Mouse (Mus musculus): ENCODE results near the gene Kti12.

Kti12 gene

DNA sequence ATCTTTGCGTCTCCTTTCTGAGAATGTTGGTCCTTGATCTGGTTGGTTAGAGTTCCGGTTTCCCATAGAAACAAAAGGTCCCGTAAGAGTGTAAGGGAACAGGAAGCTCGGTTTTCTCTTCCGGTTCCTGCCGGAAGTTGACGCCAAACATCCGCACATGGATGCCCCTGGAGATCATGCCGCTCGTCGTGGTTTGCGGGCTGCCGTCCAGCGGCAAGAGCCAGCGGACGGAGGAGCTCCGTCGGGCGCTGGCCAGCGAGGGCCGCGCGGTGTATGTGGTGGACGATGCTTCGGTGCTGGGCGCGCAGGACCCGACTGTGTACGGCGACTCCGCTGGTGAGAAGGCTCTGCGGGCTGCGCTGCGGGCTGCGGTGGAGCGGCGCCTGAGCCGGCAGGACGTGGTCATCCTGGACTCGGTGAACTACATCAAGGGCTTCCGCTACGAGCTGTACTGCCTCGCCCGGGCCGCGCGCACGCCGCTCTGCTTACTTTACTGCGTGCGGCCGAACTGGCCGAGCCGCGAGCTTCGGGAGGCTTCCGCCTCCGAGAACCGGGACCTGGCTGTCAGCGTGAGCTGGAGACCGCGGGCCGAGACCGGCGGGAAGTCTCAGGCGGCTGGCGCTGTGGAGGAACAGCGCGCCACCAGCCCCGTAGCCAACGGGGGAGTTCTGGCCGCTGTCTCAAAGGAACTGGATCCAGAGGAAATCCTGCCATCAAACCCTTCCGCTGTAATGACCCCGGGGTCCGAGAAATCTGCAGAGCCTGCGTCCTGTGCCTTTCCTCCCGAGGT lies at the start of gene Kti12:
Gene Kti12, plus strand, starts transcription at position 71 of the 790 bp plus-strand sequence.
- under 1% methylated on average over 77 of the region's 77 CpGs for WGBS

DNA sequence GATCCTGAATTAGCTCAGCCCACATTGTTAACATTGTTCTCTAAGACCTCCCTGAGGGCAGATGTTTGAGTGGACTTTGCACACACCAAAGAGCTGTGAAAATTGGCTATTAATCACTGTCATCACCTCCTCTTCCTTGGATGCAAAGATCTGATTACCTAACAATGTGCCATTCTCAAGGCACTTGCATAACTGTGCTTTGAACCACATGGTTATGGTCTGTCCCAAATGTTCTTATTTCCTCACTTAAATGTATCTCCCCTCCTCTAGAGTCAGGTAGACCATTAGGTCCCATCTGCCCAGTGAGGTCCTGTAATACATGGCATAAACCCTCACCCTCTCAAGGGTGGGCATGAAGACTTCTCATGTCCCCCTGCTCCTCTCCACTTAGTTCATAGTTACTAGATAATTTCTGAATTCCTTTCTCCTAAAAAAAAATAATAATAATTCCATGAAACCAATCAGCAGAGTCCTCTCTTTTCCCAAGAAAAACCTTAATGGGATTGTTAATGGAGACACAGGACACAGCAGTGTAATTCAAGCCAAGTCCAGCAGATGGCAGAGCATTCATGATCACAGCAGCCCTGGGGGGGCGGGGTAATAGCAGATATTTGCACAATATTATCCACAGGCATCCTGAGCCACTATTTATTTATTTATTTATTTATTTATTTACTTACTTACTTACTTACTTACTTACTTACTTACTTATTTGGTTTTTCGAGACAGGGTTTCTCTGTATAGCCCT lies 49.3 kb upstream of the Kti12 start:
- WGBS, result 51% methylated on average over 2 of the region's 2 CpGs

DNA sequence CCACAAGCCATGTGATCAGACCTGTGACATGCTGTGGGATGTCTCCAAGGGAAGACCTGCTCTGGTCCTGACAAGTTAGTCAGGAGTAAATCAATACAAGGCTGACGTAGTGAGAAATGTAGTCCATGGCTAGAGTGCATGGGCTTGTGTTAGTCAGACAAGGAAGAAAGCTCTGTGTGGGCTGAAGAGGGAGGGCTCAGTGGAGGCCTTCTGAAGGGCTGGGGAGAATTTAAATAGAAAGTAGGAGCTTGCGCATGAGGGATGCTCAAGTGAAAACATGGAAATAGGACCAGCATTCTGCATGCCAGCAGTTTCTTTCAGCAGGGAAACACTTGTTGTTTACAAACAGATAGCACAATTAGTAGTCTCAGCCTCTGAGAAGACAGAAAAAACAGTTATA lies 44.0 kb upstream of the Kti12 start:
- WGBS, result 28% methylated on average over 2 of the region's 2 CpGs

DNA sequence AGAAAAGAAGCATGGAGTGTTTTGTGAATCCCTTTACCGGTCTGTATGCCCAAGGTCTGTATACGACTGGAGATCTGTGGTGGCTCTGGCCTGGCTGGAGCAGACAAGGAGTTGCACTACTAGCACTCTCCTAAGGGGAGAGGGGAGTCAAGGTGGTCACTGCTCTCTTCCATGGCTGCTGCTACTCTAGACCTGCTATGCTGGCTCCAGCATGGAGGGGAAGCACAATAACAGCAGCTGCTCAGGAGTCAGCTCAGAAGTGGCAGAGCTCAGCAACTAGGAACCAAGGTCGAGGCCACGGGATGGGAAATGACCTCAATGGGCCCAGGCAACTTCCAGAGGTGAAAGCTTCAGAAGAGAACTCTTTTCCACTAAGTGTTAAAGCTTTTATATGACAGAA lies 36.4 kb upstream of the Kti12 start:
- WGBS, result 79% methylated on average over 4 of the region's 4 CpGs

DNA sequence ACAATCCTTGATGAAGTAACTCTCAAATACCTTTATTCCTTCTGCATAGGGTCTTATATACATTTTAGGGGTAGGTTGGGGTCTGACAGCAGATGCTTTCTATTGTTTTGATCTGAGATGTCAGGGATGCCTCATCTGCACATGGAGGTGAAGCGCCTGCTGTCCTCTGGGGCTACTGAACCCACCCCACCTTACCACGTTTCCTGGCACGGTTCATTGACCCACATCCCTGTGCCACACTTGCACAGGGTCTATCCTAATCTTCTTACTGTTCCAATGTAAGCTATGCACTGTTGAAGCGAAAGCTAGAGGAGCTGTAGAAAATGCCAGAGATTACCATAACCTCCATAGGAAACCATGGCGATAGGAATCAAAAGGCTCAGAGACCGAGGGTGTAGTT lies 36.0 kb upstream of the Kti12 start:
- WGBS, result 73% methylated on average over 6 of the region's 6 CpGs

DNA sequence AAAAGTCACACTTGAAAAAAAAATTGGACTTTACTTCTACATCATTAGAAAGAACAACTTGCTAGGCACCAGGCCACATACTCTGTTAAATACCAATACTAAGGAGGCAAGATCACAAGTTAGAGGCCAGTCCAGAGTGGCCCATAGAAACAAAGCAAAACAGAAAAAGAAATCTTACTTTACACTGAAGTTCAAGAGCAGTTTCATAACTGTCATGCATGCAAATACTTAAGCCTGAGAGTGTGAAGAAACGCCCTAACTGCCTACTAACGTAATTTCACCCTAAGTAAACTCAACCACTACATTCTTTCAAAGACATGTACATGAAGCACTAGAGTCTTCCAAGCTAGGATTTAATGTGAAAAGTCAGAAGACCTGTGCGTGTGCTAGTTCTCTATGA lies 21.9 kb upstream of the Kti12 start:
- WGBS, result 72% methylated on average over 3 of the region's 3 CpGs

DNA sequence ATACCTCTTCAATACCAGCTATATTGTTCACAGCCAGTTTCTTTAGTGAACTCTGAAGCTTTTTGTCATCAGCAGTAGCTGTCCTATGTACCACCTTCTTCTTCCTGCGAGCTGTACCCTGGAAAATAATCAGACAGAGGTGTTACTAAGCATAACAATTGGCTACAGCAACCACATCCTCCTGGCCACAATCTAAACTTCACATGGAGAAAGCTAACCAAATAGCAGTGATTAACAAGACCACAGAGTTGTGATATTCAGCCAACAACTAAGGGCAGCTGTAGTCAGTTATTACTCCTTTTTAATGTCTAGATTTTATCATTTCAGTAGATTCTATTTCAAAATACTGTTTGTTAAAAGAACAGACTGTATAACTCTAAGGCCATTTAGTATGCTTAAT lies 21.5 kb upstream of the Kti12 start:
- 83% methylated on average over 1 of the region's 1 CpGs for WGBS

DNA sequence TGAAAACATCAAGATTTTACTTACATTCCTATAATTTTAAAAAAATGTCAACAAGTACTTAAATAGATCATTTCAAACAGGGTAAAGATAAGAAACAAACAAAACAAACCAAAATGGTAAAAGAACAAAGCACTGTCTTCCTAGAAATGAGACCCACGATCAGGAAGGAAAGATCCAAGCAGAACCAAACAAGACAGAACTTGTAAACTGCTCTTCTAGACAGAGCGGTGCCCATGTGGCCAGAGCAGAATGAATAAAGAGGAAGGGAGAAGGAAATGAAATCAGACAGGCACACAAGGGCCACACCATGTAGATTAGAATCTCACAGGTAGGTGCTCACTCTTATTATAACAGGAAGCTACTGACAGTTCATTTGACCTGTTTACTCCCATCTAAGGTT lies 20.9 kb upstream of the Kti12 start:
- 61% methylated on average over 2 of the region's 2 CpGs for WGBS

DNA sequence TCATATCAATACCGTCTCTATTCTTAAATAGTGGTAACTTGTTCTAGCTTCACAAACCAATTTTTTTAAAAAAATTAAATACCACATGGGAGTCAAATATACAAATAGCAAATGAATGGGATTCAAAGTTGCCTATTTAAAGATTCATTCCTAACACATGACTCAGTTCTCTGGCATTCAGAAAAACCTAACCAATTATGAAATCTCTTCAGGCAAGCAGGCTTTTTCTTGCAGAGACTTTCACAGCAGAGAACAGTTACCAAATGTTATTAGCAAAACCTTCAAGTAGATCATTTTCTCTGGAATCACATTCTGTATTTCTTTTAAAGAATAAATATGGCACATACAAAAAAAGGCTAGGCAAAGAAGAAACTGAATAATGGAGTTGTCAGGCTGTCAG lies 16.9 kb upstream of the Kti12 start:
- 42% methylated on average over 1 of the region's 1 CpGs for WGBS

DNA sequence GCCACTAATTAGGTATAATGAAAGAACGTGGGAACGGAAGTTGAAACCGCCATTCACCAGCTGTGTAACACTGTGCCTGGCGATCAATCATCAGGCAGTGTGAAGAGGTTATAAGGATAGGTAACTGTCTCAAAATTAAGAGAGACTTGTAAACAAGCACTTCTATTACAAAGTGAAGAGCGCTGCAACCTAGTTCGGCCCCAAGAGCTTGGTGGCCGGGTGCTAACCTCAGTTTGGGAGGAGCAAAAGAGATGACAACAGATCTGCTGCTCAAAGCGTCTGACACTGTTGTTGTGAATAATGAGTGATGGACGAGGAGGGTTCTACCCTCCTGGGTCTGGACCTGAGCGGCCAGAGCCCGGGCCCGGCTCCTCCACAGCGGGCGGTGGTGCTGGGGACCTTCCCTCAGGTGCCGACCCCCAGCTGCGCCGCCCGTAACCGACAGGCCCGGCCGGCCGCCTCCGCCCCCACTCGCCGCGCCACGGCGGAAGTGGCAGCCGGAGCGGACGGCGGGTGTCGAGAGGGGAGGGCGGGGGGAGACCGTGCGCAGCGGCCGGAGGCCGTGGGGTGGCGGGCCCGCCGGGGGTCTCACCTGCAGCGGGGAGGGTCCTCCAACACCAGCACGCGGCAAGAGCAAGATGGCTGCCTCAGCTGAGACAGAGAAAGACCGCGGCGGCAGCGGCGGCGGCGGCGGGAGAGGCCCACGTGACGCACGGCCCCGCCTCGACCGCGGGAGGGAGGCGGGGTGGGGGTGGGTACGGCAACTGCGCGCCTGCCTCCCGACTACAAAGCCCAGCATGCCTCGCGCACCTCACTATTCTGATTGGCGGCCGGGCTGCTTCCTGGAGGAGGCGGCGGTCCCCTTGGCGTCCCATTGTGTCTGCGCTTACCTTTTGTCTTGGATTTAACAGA lies 14.4 kb upstream of the Kti12 start, which contains the start of gene Btf3l4:
Gene Btf3l4, minus strand, starts transcription at position 699 of the 912 bp plus-strand sequence.
- WGBS, result under 1% methylated on average over 72 of the region's 73 CpGs

DNA sequence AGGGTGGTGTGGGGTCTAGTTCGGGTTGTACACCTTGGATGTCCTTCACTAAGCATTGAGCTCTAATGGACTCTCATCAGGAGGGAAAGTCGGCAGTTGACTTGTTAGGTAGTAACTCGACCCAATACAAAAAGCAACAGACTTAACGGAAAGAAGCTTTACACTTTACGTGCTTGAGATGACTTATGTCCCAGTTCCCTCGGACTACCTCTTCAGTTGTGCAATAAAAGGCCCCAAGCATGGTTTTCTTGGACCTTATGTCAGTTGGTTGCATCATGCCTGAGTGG lies 13.8 kb upstream of the Kti12 start:
- WGBS, result under 1% methylated on average over 6 of the region's 6 CpGs

DNA sequence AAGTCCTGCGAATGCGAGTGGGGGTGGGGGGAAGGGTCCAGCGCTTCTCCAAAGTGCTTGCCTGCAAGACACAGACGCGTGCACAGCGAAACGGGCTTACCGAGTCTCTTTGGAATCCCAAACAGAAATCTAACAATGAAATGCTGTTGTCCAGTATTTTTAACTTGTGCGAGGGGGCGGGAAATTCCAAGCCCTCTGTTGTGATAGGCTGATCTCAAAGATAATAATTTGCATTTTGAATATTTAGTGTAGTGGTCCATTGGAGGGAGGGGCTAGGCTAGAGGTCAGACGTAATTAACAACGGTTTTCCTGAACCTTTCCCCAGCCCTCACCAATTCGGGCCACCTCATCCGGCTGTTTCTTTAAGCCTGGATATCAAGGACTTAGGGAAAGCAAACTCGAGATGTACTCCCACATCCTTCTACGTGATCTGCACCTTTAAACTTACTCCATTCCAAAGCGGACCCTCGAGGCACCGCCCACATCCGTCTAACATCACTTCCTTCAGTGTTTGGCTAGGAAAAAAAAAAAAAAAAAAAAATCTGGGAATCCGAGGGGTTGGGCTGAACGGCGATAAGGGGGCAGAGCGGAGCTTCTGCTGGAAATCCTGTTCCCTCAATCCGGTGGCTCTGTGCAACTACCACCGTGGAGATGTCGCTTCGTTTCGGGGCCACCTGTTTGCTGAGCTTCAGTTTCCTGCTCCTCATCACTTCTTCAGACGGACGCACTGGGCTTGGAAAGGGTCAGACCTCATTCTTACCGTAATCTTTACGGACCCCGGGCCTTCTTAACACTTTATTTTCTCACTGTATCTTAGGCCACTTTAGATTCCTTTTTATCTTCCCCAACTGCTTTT lies 13.2 kb upstream of the Kti12 start, which contains the start of gene Txndc12:
Gene Txndc12, plus strand, starts transcription at position 487 of the 856 bp plus-strand sequence.
- WGBS, result under 1% methylated on average over 34 of the region's 34 CpGs

DNA sequence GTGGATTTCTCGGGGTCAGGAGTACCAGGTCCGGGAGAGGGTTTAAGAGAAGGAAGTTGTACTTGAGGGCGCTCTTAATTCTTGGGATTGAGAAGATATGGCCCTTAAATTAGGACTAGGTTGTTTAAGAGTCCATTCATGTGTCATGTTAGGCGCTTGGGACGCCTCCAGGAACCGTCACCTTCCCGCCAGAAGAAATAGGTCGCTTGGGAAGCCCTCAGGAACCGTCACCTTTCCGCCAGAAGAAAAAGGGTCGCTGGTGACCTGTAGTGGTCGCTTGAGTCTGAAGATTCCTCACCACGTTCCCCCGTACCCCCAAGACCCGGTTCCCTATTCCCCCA lies 12.6 kb upstream of the Kti12 start:
- WGBS, result 4% methylated on average over 15 of the region's 15 CpGs

DNA sequence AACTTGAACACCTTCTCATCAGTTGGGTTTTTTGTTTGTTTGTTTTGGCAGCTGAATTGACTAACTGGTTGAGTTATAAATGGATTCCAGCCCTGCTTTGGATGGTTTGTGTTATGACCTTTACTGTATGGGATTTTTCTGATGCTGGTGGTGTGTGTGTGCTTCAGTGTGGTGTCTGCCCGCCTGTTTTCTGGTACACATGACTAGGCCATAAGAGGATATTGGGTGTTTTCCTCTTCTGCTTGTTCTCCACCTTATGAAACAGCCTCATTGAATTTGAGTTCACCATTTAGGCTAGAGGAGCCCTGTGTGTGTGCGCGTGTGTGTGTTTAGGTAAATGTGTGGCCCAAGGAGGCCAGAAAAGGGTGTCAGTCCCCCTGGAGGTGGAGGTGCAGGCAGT lies 12.1 kb upstream of the Kti12 start:
- 66% methylated on average over 3 of the region's 3 CpGs for WGBS

DNA sequence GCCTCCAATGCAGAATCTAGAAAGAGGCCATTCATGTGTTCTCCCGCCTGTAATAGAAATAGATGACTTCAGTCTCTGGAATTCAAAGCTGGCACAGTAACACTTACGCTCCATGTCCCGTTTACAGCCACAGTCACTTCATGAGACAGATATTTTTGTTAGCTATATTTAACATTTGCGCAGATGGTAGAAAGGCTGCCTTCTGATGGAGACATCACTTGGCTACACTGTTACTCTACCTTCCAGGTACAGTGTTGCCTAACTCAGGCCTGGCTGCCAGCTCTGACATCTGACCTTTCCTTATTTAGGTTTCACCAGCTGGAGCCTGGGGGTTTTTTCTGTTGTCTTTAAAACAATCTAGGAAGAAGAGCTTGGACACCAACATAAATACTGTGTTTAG lies 9.6 kb upstream of the Kti12 start:
- WGBS, result 26% methylated on average over 4 of the region's 4 CpGs

DNA sequence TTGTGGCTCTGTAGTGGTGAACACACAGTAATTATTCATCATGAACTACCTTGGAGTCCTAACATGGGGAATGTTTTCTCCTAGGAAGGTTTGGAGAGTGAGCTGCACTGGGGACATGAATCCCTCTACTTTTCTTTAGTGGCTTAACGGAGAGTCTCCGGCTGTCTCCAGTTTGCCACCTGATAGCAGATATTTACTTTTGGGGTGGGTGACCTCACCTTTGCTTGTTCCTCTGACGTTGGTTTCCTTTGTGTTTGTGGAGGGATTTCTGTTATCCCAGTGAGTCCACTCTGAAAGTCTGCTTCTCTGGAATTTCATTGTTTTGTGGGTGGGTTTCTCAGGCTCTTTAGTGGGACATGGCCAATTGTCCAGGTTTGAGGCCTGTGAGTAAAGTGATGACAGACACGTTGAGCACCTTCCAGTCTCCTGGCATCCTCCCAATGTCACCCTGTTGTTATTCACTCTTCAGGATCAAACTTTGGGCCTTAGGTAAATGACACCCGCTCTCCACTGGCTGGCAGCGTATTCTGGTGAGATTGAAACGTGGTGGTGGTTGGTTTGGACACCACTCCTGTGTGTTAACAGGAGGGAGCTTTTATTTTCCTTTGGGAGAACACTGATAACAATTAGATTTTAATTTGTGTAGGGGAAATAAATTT lies 5.5 kb upstream of the Kti12 start:
- WGBS, result 89% methylated on average over 7 of the region's 7 CpGs

DNA sequence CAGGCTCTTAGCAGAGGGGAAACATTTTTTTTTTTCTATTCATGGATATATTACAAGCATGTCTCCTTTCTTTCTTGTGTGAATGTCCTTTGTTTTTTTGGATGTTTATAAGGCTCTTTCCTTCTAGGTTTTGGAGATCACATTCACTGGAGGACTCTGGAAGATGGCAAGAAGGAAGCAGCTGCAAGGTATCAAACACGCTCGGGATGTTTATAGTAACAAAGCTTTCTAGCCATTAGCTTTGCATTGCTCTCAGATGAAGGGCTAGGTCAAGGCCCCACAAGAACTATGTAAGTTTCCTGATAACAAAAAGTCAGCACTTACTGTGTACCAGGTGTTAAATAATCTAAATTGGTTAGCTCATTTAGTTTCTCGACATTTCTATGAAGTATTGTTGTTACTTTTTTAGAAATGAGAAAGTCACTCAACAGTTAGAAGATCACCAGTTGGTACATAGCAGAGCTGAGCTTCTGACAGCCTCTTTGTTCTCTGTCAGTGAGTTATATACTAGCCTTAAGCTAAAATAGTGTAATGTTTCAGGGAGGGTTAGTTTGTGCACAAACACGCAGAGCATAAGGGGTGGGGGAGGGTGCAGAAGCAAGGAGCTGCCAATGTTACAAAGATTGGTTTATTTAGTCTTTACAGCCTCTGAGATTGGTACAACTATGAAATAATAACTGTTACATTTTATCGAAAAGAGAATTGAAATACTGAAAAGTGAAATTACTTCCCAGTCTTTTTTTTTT lies 1.6 kb upstream of the Kti12 start:
- 68% methylated on average over 5 of the region's 5 CpGs for WGBS

DNA sequence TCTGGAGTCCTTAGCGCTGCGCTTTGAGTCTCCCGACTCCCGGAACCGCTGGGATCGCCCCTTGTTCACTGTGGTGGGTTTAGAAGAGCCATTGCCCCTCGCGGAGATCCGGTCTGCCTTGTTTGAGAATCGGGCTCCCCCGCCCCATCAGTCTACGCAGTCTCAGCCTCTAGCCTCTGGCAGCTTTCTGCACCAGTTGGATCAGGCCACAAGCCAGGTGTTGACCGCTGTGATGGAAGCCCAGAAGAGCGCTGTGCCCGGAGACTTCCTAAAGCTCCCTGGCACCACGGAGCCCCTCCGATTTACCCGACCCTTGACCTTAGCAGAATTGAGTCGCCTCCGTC lies 892 bp downstream of the Kti12 start, which contains the start of gene A730015C16Rik:
Gene A730015C16Rik, minus strand, starts transcription at position 115 of the 344 bp plus-strand sequence.
- 11% methylated on average over 20 of the region's 20 CpGs for WGBS

DNA sequence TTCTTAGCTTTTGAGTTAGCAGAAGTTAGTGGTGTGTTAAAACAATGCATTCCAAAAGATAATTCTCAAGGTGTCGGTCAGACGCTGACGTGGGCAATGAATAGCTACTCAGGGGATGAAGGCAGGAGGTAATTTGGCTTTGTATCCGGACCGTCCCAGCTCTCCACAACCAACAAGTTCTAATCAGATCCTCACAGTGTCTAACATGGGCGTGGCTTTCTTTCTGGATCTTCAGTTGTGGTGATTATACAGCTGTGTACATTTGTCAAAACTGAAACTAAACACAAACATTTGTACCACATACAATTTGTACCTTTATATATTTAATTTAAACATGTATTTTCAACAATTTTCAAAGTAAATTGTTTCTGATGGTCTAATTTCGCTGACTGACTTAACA lies 19.2 kb downstream of the Kti12 start:
- 90% methylated on average over 7 of the region's 7 CpGs for WGBS

DNA sequence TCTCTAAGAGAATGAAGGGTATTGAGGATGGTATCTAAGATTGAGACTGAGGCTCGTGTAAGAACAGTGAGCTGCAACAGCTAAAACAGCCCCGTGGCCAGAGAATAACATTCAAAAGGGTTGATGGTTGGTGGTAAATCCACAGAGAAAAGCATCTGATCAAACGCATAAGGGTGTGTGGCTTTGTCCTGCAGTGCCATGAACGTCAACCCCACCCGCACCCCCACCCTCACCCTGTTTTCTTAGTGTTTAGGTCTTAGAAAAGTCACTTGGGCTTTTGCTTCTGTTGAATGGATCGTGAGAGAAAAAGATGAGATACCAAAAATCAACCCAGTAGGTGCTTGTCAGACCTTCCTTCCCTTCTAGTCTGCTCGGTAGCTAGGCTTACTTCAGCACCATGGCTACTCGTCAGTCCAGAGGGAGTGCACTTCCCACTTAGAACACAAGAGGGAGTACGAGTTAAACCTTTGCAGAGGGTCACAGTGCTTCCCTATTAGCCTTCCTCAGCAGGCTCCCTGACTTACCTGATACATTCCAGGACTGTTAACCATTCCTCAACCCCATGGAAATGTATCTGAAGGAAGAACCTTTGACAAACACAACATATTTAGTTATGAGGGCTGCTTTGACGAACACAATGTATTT lies 22.3 kb downstream of the Kti12 start:
- WGBS, result 32% methylated on average over 10 of the region's 10 CpGs
